Mouse (Mus musculus): ENCODE measurements around the gene Ust. TPM values are rescaled to one million over a fixed set of nuclear protein-coding genes. Genes with fewer than 3 reads are reported as not detected.

The Ust gene
- polyA plus RNA-seq, 1 experiment from 2014 or later, result 6.6 TPM

DNA sequence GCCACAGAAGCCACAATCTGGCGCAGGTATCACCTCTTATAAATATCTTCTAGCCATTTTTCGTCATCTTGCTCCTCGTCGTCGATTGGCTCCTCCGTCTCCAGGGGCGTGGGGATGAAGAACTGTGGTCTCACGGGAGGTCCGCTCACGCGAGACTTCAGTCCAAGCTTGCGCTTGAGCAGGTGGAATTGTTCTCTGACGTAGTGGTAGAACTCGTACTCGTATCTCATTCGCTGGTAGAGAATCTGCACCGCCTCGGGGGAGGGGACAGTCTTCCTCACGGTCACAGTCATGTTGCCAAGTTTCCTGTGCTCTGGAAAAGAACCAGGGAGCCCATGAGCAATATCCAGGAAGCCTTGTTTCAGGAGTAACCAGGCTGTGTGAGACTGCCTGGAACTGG lies 311.3 kb downstream of the Ust start:
- Histone ChIP-seq H3K27ac (ENCODE audit: low read depth, low read length) (no peak overlapping the region), H3K36me3 (ENCODE audit: control insufficient read depth, insufficient read depth, low read length) (no peaks in the 10 kb centered on the region), H3K9ac (ENCODE audit: low read length) (no peak overlapping the region), H3K27me3 (ENCODE audit: control insufficient read depth, insufficient read depth, low read length) (no peaks in the 10 kb centered on the region), H3K9me3 (ENCODE audit: control insufficient read depth, low read length) (no peaks in the 10 kb centered on the region), H3K4me1 (ENCODE audit: control insufficient read depth, insufficient read depth, low read length) (no peaks in the 10 kb centered on the region), H3K4me3 (ENCODE audit: low read depth, low read length) (no peak overlapping the region), H3K4me2 (ENCODE audit: low read depth) (no peak overlapping the region)
- 94% methylated on average over 19 of the region's 19 CpGs for WGBS
- ATAC-seq (ENCODE audit: insufficient read depth, low FRiP score, low TSS enrichment), result no peak
- DNase-seq (ENCODE audit: low spot score), result no peak

- ATAC-seq (ENCODE audit: insufficient read depth, low FRiP score, low TSS enrichment) (no peak), DNase-seq (ENCODE audit: low spot score) (no peak)
- no peak overlapping the region for H3K27ac ChIP-seq (ENCODE audit: low read depth, low read length)
- H3K4me2 ChIP-seq (ENCODE audit: low read depth), result no peak overlapping the region
- H3K27me3 ChIP-seq (ENCODE audit: control insufficient read depth, insufficient read depth, low read length), result no peaks in the 10 kb centered on the region
- H3K4me3 ChIP-seq (ENCODE audit: low read depth, low read length), result no peak overlapping the region
- H3K4me1 ChIP-seq (ENCODE audit: control insufficient read depth, insufficient read depth, low read length), result no peaks in the 10 kb centered on the region
- H3K9me3 ChIP-seq (ENCODE audit: control insufficient read depth, low read length), result no peaks in the 10 kb centered on the region
- 89% methylated on average over 4 of the region's 4 CpGs for WGBS
- no peaks in the 10 kb centered on the region for H3K36me3 ChIP-seq (ENCODE audit: control insufficient read depth, insufficient read depth, low read length)
- no peak overlapping the region for H3K9ac ChIP-seq (ENCODE audit: low read length)
These were observed 314.9 kb downstream of the Ust start for GRCm38 (mm10) chr10:8203681-8204080.

DNA sequence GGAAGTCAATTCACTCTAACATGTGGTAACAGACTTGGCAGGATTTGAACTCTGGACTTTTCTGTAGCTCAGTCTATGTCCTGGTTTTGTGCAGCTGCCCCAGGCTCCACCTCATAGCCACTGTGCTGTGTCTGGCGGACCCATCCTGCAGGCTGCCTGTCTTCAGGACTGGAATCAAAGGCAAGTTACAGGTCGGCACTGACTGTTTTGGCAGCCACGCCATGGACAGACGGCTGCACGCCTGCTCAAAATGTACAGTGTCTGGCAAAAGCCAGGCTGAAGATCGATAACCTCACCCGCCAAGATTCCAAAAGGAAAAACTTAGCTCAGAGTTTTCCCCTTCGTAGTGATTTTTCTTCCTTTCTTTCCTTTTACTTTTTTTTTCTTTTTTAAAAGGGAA lies 318.8 kb downstream of the Ust start:
- Histone ChIP-seq H3K4me2 (ENCODE audit: low read depth) (no peak overlapping the region), H3K27ac (ENCODE audit: low read depth, low read length) (no peak overlapping the region), H3K27me3 (ENCODE audit: control insufficient read depth, insufficient read depth, low read length) (no peaks in the 10 kb centered on the region), H3K36me3 (ENCODE audit: control insufficient read depth, insufficient read depth, low read length) (no peaks in the 10 kb centered on the region), H3K9ac (ENCODE audit: low read length) (no peak overlapping the region), H3K4me1 (ENCODE audit: control insufficient read depth, insufficient read depth, low read length) (no peaks in the 10 kb centered on the region), H3K9me3 (ENCODE audit: control insufficient read depth, low read length) (no peaks in the 10 kb centered on the region), H3K4me3 (ENCODE audit: low read depth, low read length) (no peak overlapping the region)
- 90% methylated on average over 8 of the region's 8 CpGs for WGBS
- ATAC-seq (ENCODE audit: insufficient read depth, low FRiP score, low TSS enrichment) (no peak), DNase-seq (ENCODE audit: low spot score) (no peak)

DNA sequence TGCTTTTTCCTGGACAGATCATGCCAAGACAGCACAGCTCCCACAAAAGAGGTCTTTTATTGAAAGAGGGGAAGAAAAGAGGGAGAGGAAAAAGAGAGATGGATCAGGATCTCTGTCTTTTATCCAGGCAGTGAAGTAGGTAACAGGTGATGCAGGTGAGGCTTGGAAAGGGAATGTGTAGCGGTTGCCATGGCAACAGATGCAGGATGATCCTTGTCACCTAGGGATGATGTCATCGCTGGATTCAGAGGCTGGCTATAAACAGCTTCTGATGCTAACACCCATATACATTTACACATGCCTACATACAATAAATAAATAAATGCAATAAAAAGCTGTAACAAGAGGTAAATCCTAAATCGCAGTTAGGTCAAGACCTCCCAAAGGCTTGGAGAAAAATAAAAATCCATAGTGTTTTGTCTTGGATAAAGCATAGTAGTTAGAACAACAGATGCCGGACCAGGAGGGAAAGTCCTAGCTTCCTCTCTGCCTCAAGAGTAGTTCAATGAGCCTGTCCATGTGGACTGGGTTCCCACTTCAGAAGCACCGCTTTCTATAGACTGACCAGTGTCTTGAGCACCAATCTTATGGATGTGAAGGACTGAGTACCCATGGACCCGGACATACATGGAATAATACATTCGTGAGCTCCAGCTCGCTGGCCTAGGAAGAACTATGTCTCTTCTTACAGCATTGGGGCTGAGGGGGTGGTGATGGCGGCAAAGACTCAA lies 319.4 kb downstream of the Ust start:
- 92% methylated on average over 9 of the region's 9 CpGs for WGBS
- Histone ChIP-seq H3K4me2 (ENCODE audit: low read depth) (no peak overlapping the region), H3K27ac (ENCODE audit: low read depth, low read length) (no peak overlapping the region), H3K4me3 (ENCODE audit: low read depth, low read length) (no peak overlapping the region), H3K27me3 (ENCODE audit: control insufficient read depth, insufficient read depth, low read length) (no peaks in the 10 kb centered on the region), H3K36me3 (ENCODE audit: control insufficient read depth, insufficient read depth, low read length) (no peaks in the 10 kb centered on the region), H3K9ac (ENCODE audit: low read length) (no peak overlapping the region), H3K9me3 (ENCODE audit: control insufficient read depth, low read length) (no peaks in the 10 kb centered on the region), H3K4me1 (ENCODE audit: control insufficient read depth, insufficient read depth, low read length) (no peaks in the 10 kb centered on the region)
- DNase-seq (ENCODE audit: low spot score), result no peak
- ATAC-seq (ENCODE audit: insufficient read depth, low FRiP score, low TSS enrichment), result no peak

GRCm38 (mm10) chr10:8197661-8198060 lies 321.0 kb downstream of the Ust start:
- Histone ChIP-seq H3K4me3 (ENCODE audit: low read depth, low read length) (no peak overlapping the region), H3K4me1 (ENCODE audit: control insufficient read depth, insufficient read depth, low read length) (no peaks in the 10 kb centered on the region), H3K27me3 (ENCODE audit: control insufficient read depth, insufficient read depth, low read length) (no peaks in the 10 kb centered on the region), H3K9ac (ENCODE audit: low read length) (no peak overlapping the region), H3K27ac (ENCODE audit: low read depth, low read length) (no peak overlapping the region), H3K4me2 (ENCODE audit: low read depth) (no peak overlapping the region), H3K9me3 (ENCODE audit: control insufficient read depth, low read length) (no peaks in the 10 kb centered on the region), H3K36me3 (ENCODE audit: control insufficient read depth, insufficient read depth, low read length) (no peaks in the 10 kb centered on the region)
- no peak for ATAC-seq (ENCODE audit: insufficient read depth, low FRiP score, low TSS enrichment)
- 63% methylated on average over 2 of the region's 2 CpGs for WGBS
- no peak for DNase-seq (ENCODE audit: low spot score)

DNA sequence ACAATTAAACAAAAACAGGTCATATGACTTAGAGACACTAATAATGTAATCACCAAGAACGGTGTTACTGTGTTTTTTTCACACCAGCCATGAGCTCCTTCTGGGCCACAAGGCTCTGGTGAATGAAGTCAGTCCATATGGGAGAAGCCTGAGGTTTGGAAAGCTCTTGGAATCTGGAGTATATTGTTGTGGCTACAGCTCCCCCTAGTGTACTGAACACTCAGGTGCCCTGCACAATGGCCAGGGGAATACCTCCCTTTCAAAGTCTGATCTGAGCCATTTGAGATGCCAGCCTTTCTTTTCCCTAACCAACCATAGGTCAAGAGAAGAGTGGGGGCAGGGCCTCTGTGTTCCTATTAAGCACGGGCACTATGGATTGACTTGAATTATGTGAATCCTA lies 322.3 kb downstream of the Ust start:
- H3K4me1 ChIP-seq (ENCODE audit: control insufficient read depth, insufficient read depth, low read length), result no peaks in the 10 kb centered on the region
- H3K4me2 ChIP-seq (ENCODE audit: low read depth), result no peak overlapping the region
- H3K4me3 ChIP-seq (ENCODE audit: low read depth, low read length), result no peak overlapping the region
- no peaks in the 10 kb centered on the region for H3K27me3 ChIP-seq (ENCODE audit: control insufficient read depth, insufficient read depth, low read length)
- 15% methylated on average over 2 of the region's 2 CpGs for WGBS
- DNase-seq (ENCODE audit: low spot score) (peak; percentile 78), ATAC-seq (ENCODE audit: insufficient read depth, low FRiP score, low TSS enrichment) (peak; percentile 90)
- no peak overlapping the region for H3K27ac ChIP-seq (ENCODE audit: low read depth, low read length)
- no peak overlapping the region for H3K9ac ChIP-seq (ENCODE audit: low read length)
- H3K9me3 ChIP-seq (ENCODE audit: control insufficient read depth, low read length), result no peaks in the 10 kb centered on the region
- no peaks in the 10 kb centered on the region for H3K36me3 ChIP-seq (ENCODE audit: control insufficient read depth, insufficient read depth, low read length)

- H3K9ac ChIP-seq (ENCODE audit: low read length), result no peak overlapping the region
- H3K27me3 ChIP-seq (ENCODE audit: control insufficient read depth, insufficient read depth, low read length), result no peaks in the 10 kb centered on the region
- WGBS, result 57% methylated on average over 6 of the region's 6 CpGs
- no peak overlapping the region for H3K27ac ChIP-seq (ENCODE audit: low read depth, low read length)
- H3K4me1 ChIP-seq (ENCODE audit: control insufficient read depth, insufficient read depth, low read length), result no peaks in the 10 kb centered on the region
- no peak overlapping the region for H3K4me3 ChIP-seq (ENCODE audit: low read depth, low read length)
- no peaks in the 10 kb centered on the region for H3K36me3 ChIP-seq (ENCODE audit: control insufficient read depth, insufficient read depth, low read length)
- no peaks in the 10 kb centered on the region for H3K9me3 ChIP-seq (ENCODE audit: control insufficient read depth, low read length)
- no peak overlapping the region for H3K4me2 ChIP-seq (ENCODE audit: low read depth)
- ATAC-seq (ENCODE audit: insufficient read depth, low FRiP score, low TSS enrichment), result no peak
- no peak for DNase-seq (ENCODE audit: low spot score)
These were observed 322.9 kb downstream of the Ust start for GRCm38 (mm10) chr10:8195730-8196129.

GRCm38 (mm10) chr10:8189331-8189981 lies 329.2 kb downstream of the Ust start:
- 87% methylated on average over 5 of the region's 5 CpGs for WGBS
- Histone ChIP-seq H3K4me2 (ENCODE audit: low read depth) (no peak overlapping the region), H3K9me3 (ENCODE audit: control insufficient read depth, low read length) (no peaks in the 10 kb centered on the region), H3K4me3 (ENCODE audit: low read depth, low read length) (no peak overlapping the region), H3K36me3 (ENCODE audit: control insufficient read depth, insufficient read depth, low read length) (no peaks in the 10 kb centered on the region), H3K27ac (ENCODE audit: low read depth, low read length) (no peak overlapping the region), H3K9ac (ENCODE audit: low read length) (no peak overlapping the region), H3K27me3 (ENCODE audit: control insufficient read depth, insufficient read depth, low read length) (no peaks in the 10 kb centered on the region), H3K4me1 (ENCODE audit: control insufficient read depth, insufficient read depth, low read length) (no peaks in the 10 kb centered on the region)
- ATAC-seq (ENCODE audit: insufficient read depth, low FRiP score, low TSS enrichment) (no peak), DNase-seq (ENCODE audit: low spot score) (no peak)

GRCm38 (mm10) chr10:8185586-8185985 lies 333.0 kb downstream of the Ust start:
- Histone ChIP-seq H3K9me3 (ENCODE audit: control insufficient read depth, low read length) (no peaks in the 10 kb centered on the region), H3K4me2 (ENCODE audit: low read depth) (no peak overlapping the region), H3K4me3 (ENCODE audit: low read depth, low read length) (no peak overlapping the region), H3K4me1 (ENCODE audit: control insufficient read depth, insufficient read depth, low read length) (no peaks in the 10 kb centered on the region), H3K27ac (ENCODE audit: low read depth, low read length) (no peak overlapping the region), H3K36me3 (ENCODE audit: control insufficient read depth, insufficient read depth, low read length) (no peaks in the 10 kb centered on the region), H3K9ac (ENCODE audit: low read length) (no peak overlapping the region), H3K27me3 (ENCODE audit: control insufficient read depth, insufficient read depth, low read length) (no peaks in the 10 kb centered on the region)
- ATAC-seq (ENCODE audit: insufficient read depth, low FRiP score, low TSS enrichment) (no peak), DNase-seq (ENCODE audit: low spot score) (no peak)
- WGBS, result 78% methylated on average over 4 of the region's 4 CpGs
